Mouse (Mus musculus) Patski (cell line): ENCODE measurements at regions not wholly inside any gene's neighbourhood (a gene's known extent, or its start where the extent isn't known, plus 50 kb on each side); places are given as distances from the start of the nearest gene placed in this dataset.

Experiments
- ATAC-seq: fragments of 100-300 bp; one replicate; pipeline ENCODE4 v1.8.0; 2021
- CTCF ChIA-PET: fragments of 350-600 bp; sonication (Branson Sonifier 250); formaldehyde crosslinking; loops from one replicate; lab custom pipeline; 2022; ENCODE audit warnings: inconsistent platforms; lab: Charles Lee
- POLR2A ChIA-PET: fragments of 350-600 bp; sonication (Branson Sonifier 250); formaldehyde crosslinking; loops from one replicate; lab custom pipeline; 2022; ENCODE audit warnings: antibody characterized with exemption, inconsistent platforms; lab: Charles Lee
- DNase-seq: peaks from one replicate; pipeline ENCODE4 v3.0.0-alpha.2; 2011; ENCODE audit warnings: low read depth, low spot score
- H3K27me3 ChIP-seq: fragments of 371-371 bp; one replicate; pipeline ENCODE4 v1.5.1; 2021
- CTCF ChIP-seq: fragments of 100-300 bp; IDR thresholded peaks from one replicate; pipeline ENCODE4 v1.5.1; 2021
- in situ Hi-C: fragments of 300-500 bp; cut with MboI; formaldehyde crosslinking; loops from 3 replicates; pipeline ENCODE4 v1.11.1; 2018; ENCODE audit warnings: low pct_unique_long_range_greater_than_20kb, mixed read lengths

DNA sequence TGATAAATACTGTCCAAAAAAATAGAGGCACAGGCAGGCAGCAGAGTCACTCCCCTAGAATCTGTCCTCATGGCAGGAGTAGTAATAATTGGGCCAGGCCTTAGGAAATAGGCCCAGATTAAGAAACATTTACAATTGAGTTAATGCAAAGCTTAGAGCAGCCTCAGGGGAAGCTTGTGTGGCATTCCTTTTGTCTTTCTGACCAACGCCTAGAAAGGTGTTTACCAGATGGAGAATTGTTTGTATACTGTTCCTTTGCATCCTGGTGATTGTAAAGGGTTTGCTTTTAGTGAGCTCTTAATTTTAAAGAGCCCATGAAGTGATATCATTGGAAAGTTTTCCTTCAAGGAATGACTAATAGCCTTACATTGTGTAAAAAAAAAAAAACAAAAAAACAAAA, 442.1 kb downstream of the 4930447A16Rik start:
- no peak for TF ChIP-seq CTCF
- DNase-seq: no peak
- in situ Hi-C loops: no loop called here
- no peak for ATAC-seq
- ChIA-PET POLR2A (no interaction called here), CTCF (interaction anchor here (0.9 kb wide), 1 partner anchor 22 kb away, joined by 3 read pairs; no protein-coding TSS in a partner anchor)
- H3K27me3 ChIP-seq: no peaks in the 10 kb centered on the region
